Mouse (Mus musculus): ENCODE results near the gene Sfn. TPM values are rescaled to one million over a fixed set of nuclear protein-coding genes. Genes with fewer than 3 reads are reported as not detected.

The Sfn gene
- polyA plus RNA-seq, 3 experiments from 2014 or later, result 10.9 to 18.2 (median 12.9) TPM

- no peak for ATAC-seq
Observed at GRCm38 (mm10) chr4:133619473-133620136, 17.6 kb upstream of the Sfn start.

GRCm38 (mm10) chr4:133617936-133618335 is 16.0 kb upstream of the Sfn start:
- ATAC-seq, result no peak

GRCm38 (mm10) chr4:133615416-133615815 is 13.4 kb upstream of the Sfn start:
- no peak for ATAC-seq

DNA sequence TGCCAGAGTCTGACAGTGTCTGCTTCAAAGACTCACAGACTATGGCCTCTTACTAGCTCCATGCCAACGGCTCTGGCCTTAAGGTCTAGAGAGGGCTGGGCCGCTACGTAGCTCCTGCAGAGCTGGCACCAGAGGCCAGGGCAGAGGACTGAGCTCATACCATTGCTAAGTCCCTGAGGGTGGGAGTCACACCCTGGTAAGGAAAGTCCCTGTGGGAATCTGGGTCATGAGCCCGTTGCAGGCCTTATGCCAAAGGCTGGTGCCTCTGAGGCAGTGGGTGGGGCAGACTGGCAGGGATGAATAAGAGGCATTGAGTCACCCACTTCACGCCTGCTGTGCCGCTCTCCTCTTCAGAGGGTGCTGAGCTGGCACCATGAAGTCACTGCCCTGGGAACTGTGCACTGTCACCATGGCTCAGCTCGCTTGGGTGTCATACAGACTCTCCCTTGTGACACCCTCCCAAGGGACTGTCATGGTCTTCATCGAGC is 12.3 kb upstream of the Sfn start:
- no peak for ATAC-seq

DNA sequence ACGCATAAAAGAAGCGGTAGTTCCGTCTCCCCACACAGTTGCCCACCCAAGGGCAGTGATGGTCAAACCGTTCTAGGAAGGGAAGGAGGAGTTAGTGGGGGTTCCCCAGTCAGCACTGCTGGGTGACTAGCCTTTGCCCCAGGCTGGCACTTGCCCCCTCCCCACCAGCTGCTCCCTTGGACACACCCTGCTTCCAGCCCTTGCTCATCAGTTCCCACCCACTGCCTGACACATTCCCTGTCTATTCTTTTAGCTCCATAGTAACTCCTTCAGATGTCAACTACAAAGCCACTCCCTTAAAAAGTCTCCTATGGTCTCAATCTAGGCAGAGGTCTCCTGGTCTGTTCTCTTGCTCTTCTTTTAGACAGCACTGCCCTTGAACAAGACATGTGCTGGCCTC is 11.9 kb upstream of the Sfn start:
- ATAC-seq, result no peak

DNA sequence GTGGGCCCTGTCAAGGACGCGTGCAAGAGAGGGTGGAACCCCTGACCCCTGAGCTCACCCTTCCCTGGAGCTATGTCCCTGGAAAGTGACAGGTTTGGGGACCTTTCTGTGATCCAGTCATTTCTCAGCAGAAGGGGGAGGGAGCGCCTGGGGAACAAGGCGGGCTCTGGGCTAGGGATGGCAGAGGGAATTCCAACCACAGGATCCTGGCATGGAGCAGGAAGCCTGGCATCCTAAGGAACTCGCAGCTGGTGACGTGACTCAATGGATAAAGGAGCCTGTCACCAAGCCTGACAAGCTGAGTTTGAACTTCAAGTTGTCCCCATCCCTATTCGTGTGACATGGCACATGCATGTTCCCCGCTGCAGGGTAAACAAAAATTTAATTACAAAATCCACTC is 11.1 kb upstream of the Sfn start:
- no peak for ATAC-seq

GRCm38 (mm10) chr4:133612416-133612815 is 10.4 kb upstream of the Sfn start:
- no peak for ATAC-seq

- no peak for ATAC-seq
Observed at GRCm38 (mm10) chr4:133611815-133612214, 9.8 kb upstream of the Sfn start.

GRCm38 (mm10) chr4:133609719-133610118 is 7.8 kb upstream of the Sfn start:
- peak; percentile 53 for ATAC-seq

GRCm38 (mm10) chr4:133607284-133607683 is 5.3 kb upstream of the Sfn start:
- no peak for ATAC-seq

- no peak for ATAC-seq
Observed at GRCm38 (mm10) chr4:133605330-133605729, 3.4 kb upstream of the Sfn start.

- ATAC-seq, result no peak
Observed at GRCm38 (mm10) chr4:133604856-133605255, 2.9 kb upstream of the Sfn start.

DNA sequence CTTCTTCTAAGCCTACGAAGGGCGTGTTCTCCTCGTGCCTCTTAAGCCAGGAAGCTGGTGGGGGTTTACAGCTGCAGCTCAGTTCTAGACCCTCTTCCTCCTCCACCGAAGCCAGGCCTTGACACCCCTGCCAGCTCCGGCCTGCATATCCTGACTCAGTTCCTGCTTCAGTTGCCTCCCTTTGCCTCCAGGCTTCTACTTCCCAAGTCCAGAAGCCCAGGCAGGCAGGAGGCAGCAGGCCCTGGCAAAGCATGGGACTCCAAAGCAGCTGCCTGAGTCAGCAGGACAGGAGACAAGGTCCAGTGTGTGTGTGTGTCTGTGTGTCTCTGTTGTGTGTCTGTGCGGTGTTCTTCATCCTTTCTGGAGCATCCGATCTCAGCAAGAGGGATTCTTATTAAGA is 2.2 kb upstream of the Sfn start:
- no peak for ATAC-seq

DNA sequence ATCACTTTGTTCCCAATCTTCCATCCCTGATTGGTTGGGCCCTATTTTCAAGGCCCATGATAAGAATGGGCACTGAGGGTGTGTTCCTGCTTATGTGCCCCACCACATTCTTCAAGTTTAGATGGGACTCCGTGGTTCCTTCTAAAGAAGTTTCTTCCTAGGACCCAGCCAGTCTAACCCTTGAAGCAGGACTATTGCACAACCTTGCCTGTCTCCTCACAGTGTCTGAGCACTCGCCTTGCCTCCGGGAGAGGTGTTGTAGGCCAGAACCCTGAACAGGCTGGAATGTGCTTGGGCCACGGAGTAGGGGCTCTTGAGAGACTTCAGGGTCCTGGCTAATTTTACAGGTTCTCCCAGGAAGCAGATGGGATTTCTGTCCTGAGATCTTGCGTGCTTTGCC is 1.1 kb upstream of the Sfn start:
- no peak for ATAC-seq

DNA sequence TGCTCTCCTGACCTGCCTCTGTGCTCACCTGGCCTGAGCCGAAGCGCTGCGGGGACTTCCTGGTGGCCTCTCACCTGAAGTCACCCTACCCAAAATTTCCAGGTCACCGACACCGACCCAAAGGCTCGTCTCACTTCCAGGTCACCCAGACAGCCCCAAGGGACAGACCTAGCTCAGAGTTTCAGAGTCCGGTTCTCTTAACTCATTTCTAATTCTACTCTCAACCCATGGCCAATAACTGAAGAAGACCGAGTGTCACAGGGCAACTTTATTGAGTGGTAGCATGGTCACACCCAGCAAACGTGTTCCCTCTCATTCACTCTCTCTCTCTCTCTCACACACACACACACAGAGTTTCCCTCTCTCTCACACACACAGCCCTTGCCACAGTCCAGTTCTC is 1.7 kb downstream of the Sfn start:
- no peak for ATAC-seq

DNA sequence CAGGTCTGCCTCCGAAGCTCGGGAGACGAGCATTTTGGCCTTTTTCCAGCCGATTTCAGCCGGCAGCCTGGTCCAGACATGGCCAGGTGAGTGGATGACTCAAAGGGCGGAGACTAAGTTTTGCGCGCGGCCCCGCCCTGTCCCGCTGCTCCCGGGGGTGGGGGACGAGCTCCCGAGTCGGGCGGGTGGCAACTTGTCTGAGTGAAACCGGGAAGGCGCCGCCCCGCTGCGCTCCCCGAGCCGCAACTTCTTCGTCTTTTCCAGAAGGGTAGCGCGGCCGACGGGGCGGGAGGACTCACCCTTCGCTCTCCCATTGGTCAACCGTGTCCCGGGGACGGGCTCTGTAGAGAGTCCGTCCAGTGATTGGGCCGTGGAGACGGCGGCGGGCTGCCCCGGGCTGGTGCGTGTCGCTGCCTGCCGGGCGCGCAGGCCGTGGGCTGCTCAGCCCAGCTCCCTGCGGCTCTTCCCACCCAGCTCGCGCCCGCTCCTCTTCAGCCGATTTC is 2.3 kb downstream of the Sfn start:
- ATAC-seq, result peak; percentile 92

DNA sequence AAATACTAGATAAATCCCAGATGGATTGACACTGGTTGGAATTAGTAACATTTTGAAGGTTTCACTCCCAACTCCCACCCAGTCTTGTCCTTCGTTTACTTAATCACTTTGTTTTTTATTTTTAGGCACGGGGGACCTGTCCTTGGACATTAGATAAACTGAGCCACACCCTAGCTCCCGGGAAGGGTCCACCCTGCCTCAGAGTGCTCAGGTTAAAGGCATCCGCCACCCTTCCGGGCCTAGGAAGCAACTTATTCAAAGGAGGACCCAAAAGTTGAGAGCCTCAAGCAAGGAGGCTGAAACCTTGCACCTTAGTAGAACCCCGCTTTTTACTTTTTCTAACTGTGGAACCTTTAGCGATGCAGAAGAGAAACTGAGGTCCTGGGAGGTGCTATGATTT is 2.9 kb downstream of the Sfn start:
- peak; percentile 8 for ATAC-seq

- no peak for ATAC-seq
Observed at GRCm38 (mm10) chr4:133598616-133599015, 3.4 kb downstream of the Sfn start.

- no peak for ATAC-seq
Observed at GRCm38 (mm10) chr4:133596084-133596483, 5.9 kb downstream of the Sfn start.

DNA sequence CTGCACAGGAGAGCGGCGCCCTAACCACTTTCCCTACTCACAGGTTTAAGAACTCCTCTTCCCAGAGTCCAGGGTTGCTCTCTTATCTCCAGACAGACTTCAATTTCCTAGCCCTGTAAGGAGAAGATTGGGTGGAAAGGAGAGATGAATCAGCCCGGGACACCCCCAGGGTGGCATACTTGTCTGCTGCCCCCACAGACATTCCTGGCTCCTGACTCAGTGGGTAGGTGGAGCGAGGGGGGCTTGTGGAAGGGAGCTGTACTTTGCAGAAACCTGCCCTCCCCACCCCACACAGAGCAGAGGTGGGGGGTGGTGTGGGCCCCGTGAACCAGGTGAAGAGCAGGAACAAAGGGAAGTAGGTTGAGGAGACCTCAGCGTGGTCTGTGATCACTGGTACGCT is 6.4 kb downstream of the Sfn start:
- ATAC-seq, result no peak

DNA sequence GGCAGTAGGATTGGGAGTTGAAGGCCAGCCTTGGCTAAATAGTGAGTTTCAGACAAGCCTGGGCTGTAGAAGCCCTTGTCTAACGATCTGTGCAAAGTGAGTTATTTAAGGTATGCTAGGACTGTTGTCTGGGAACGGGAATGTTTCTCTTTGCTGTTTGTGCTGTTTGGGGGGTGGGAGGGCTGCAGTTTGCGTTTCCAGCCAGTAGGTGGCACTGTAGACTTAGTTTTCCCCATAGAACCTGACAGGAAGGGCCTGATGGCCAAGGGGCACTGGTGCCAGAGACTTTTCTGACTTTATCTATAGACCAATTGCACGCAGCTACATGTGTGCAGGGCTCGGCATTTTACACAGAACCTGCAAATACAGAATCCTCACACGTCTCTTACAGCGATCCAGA is 9.4 kb downstream of the Sfn start:
- ATAC-seq, result peak; percentile 46

- peak; percentile 98 for ATAC-seq
Observed at GRCm38 (mm10) chr4:133584059-133584951, 17.7 kb downstream of the Sfn start, which contains the start of gene Gpn2. Gene Gpn2, plus strand, starts transcription at chr4:133584362.

- ATAC-seq, result no peak
Observed at GRCm38 (mm10) chr4:133583690-133584058, 18.3 kb downstream of the Sfn start.

GRCm38 (mm10) chr4:133577983-133578382 is 24.0 kb downstream of the Sfn start:
- no peak for ATAC-seq

All from inflammation-experienced regulatory T-cells, adult 6 months (primary cell).